Mouse (Mus musculus) CH12.LX (cell line): ENCODE data around the gene Barx1. TPM values are rescaled to one million over a fixed set of nuclear protein-coding genes. Genes with fewer than 3 reads are reported as not detected.

Experiments
- DNase-seq: peaks from one replicate; pipeline ENCODE4 v3.0.0-alpha.2; 2013; ENCODE audit errors: extremely low read depth
- H3K27ac ChIP-seq: 2 replicates; pipeline ENCODE4 v1.5.1; 2012; ENCODE audit warnings: low read depth, mild to moderate bottlenecking, control low read depth, moderate library complexity; ENCODE audit not compliant: insufficient read depth
- H3K27me3 ChIP-seq: replicated peaks from 2 replicates; pipeline ENCODE3; 2012; ENCODE audit warnings: inconsistent platforms
- H3K36me3 ChIP-seq, 2 experiments: replicated peaks in 1 of 2; 2 replicates each; pipeline versions ENCODE3 to v1.6.1; 2012; ENCODE audit warnings: inconsistent platforms in 1 of 2, low read length in 1 of 2, mild to moderate bottlenecking in 1 of 2, mixed read lengths in 1 of 2, moderate library complexity in 1 of 2; ENCODE audit not compliant: control insufficient read depth in 1 of 2, insufficient read depth in 1 of 2
- H3K4me1 ChIP-seq, 2 experiments: 2 replicates each; pipeline ENCODE4 v1.6.1; 2012; ENCODE audit warnings: inconsistent platforms in 1 of 2, moderate library complexity in 1 of 2; ENCODE audit not compliant: insufficient read depth in 2 of 2, control insufficient read depth in 1 of 2
- H3K4me2 ChIP-seq: 2 replicates; pipeline ENCODE4 v1.6.1; 2012; ENCODE audit warnings: low read depth, mild to moderate bottlenecking, control low read depth; ENCODE audit not compliant: poor library complexity, insufficient read depth, severe bottlenecking
- H3K4me3 ChIP-seq, 3 experiments: fragments of 150-350 bp in 1 of 3; sonication (generic) in 1 of 3; replicated peaks in 1 of 3; 2 replicates each; pipeline versions ENCODE3 to v1.5.1; 2011 to 2012; ENCODE audit warnings: low read depth in 2 of 3, low read length in 2 of 3, mild to moderate bottlenecking in 2 of 3, moderate library complexity in 2 of 3, control low read depth in 1 of 3, improper control_type of control experiment in 1 of 3, inconsistent platforms in 1 of 3, mixed read lengths in 1 of 3; ENCODE audit not compliant: poor library complexity in 1 of 3
- H3K79me2 ChIP-seq: replicated peaks from 2 replicates; pipeline ENCODE4 v1.6.1; 2012; ENCODE audit warnings: mild to moderate bottlenecking, moderate library complexity; ENCODE audit not compliant: control insufficient read depth, poor library complexity, insufficient read depth, severe bottlenecking; ENCODE audit errors: extremely low read depth
- H3K9ac ChIP-seq: 2 replicates; pipeline ENCODE4 v1.6.1; 2012; ENCODE audit warnings: low read depth, mild to moderate bottlenecking, control low read depth, moderate library complexity; ENCODE audit not compliant: insufficient read depth
- H3K9me3 ChIP-seq: replicated peaks from 2 replicates; pipeline ENCODE3; 2012; ENCODE audit warnings: low read length, inconsistent platforms, mixed read lengths
- CHD2 ChIP-seq: IDR thresholded peaks from 2 replicates; pipeline ENCODE4 v1.6.1; 2011; ENCODE audit warnings: low read length, improper control_type of control experiment
- E2F4 ChIP-seq: IDR thresholded peaks from 2 replicates; pipeline ENCODE4 v1.6.1; 2011; ENCODE audit warnings: low read depth, low read length, improper control_type of control experiment; ENCODE audit not compliant: insufficient replicate concordance
- GABPA ChIP-seq: IDR thresholded peaks from 2 replicates; pipeline ENCODE4 v1.6.1; 2012; ENCODE audit warnings: low read depth, low read length, improper control_type of control experiment, inconsistent platforms; ENCODE audit not compliant: insufficient replicate concordance
- MAZ ChIP-seq: IDR thresholded peaks from 2 replicates; pipeline ENCODE4 v1.6.1; 2012; ENCODE audit warnings: low read depth, mild to moderate bottlenecking, inconsistent platforms, low read length, improper control_type of control experiment, moderate library complexity
- MEF2A ChIP-seq: IDR thresholded peaks from 2 replicates; pipeline ENCODE4 v1.6.1; 2014; ENCODE audit warnings: low read depth, mild to moderate bottlenecking, inconsistent platforms, low read length, improper control_type of control experiment, borderline replicate concordance
- NRF1 ChIP-seq: IDR thresholded peaks from 2 replicates; pipeline ENCODE4 v1.6.1; 2014; ENCODE audit warnings: low read depth, mild to moderate bottlenecking, inconsistent platforms, low read length, improper control_type of control experiment, moderate library complexity
- PAX5 ChIP-seq: IDR thresholded peaks from 2 replicates; pipeline ENCODE4 v1.6.1; 2012; ENCODE audit warnings: low read length, inconsistent platforms, mixed read lengths
- POLR2A ChIP-seq: IDR thresholded peaks from 2 replicates; pipeline ENCODE4 v1.6.1; 2011; ENCODE audit warnings: low read depth, mild to moderate bottlenecking, improper control_type of control experiment, low read length
- SMC3 ChIP-seq: IDR thresholded peaks from 2 replicates; pipeline ENCODE4 v1.6.1; 2011; ENCODE audit warnings: low read depth, low read length, improper control_type of control experiment
- USF1 ChIP-seq: IDR thresholded peaks from 2 replicates; pipeline ENCODE4 v1.6.1; 2014; ENCODE audit warnings: low read depth, mild to moderate bottlenecking, inconsistent platforms, low read length, improper control_type of control experiment
- USF2 ChIP-seq: conservative IDR thresholded peaks from 2 replicates; pipeline ENCODE4 v1.6.1; 2011; ENCODE audit warnings: low read depth, low read length, improper control_type of control experiment
- ZKSCAN1 ChIP-seq: IDR thresholded peaks from 2 replicates; pipeline ENCODE4 v1.6.1; 2012; ENCODE audit warnings: low read depth, inconsistent platforms, low read length, improper control_type of control experiment, borderline replicate concordance
- ZMIZ1 ChIP-seq: IDR thresholded peaks from 2 replicates; pipeline ENCODE4 v1.6.1; 2012; ENCODE audit warnings: low read depth, mild to moderate bottlenecking, inconsistent platforms, low read length, improper control_type of control experiment
- dilution Hi-C: fragments of 300-500 bp; cut with MboI; formaldehyde crosslinking; loops from 2 replicates; pipeline ENCODE4 v1.14.3; 2020; ENCODE audit warnings: low sequenced_read_pairs; ENCODE audit not compliant: extremely low pct_unique_long_range_greater_than_20kb, extremely low pct_ligation_motif_present
- in situ Hi-C: fragments of 300-500 bp; cut with MboI; formaldehyde crosslinking; loops from 3 replicates; pipeline ENCODE4 v1.14.3; 2019; ENCODE audit warnings: low sequenced_read_pairs, low pct_ligation_motif_present, low pct_unique_long_range_greater_than_20kb, mixed read lengths
- polyA plus RNA-seq: library from polyadenylated mRNA; unstranded; fragments of >175 nt; gene quantifications from 2 replicates; pipeline ENCODE4 v1.2.1, GENCODE M21; 2012; ENCODE audit warnings: low read depth; ENCODE audit not compliant: insufficient read length
- total RNA-seq, 2 experiments: library from RNA; depleted of rRNA; stranded (reverse); fragments of 300-350 nt in 1 of 2; fragments of >200 nt in 1 of 2; gene quantifications; 2 replicates each; pipeline ENCODE4 v1.2.3; 2012 to 2014

The Barx1 gene
- total and polyA plus RNA-seq, 3 experiments = not detected

GRCm38 (mm10) chr13:48668976-48669534 lies 6.3 kb downstream of the Barx1 start:
- no peak overlapping the region for H3K27ac ChIP-seq
- TF ChIP-seq PAX5 = no peak
- no peak for TF ChIP-seq ZMIZ1
- TF ChIP-seq E2F4 = no peak
- no peak for TF ChIP-seq MEF2A
- TF ChIP-seq CHD2 = no peak
- TF ChIP-seq USF1 = no peak
- TF ChIP-seq ZKSCAN1 = no peak
- no peak for TF ChIP-seq GABPA
- TF ChIP-seq USF2 = no peak
- no peak for TF ChIP-seq MAZ
- TF ChIP-seq SMC3 = no peak
- TF ChIP-seq, all 38 proteins: peak for 0
- dilution Hi-C loops = no loop called here
- in situ Hi-C loops = loop anchor here (25.0 kb wide), 1 partner anchor 518 kb away; the partner anchor contains the start of gene Ninj1
- Histone ChIP-seq H3K9me3 (peaks cover 19% of the 10 kb centered on the region), H3K79me2 (no peaks in the 10 kb centered on the region), H3K36me3 (no peaks in the 10 kb centered on the region), H3K27me3 (peaks cover 20% of the 10 kb centered on the region), H3K4me3 (no peak overlapping the region), H3K9ac (no peak overlapping the region), H3K4me1 (no peaks in the 10 kb centered on the region), H3K4me2 (no peak overlapping the region)
- no peak for DNase-seq

DNA sequence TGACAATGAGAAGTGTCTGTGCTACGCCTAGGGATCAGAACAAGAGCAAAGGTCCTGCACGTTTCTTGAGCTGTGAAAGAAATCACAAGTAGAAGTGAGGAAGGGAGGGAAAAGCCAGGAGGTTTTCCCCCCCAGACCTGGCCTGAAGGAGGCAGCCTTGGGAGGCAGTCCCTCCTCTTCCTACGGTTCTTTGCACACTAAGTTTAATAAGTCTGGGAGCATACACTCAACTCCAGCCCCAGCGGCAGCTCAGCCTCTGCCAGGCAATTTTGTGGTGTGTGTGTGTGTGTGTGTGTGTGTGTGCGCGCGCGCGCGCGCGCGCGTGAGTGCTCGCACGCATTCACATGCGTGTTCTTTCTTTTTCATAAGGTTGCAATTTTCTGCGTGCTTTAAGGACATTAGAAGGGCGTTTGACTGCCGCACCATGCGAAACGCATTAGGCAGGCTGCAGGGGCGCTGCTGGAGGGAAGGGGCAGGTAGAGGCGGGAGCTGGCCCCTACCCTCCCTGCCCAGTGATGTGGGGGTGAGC lies 9.6 kb downstream of the Barx1 start:
- Histone ChIP-seq H3K36me3 (no peaks in the 10 kb centered on the region), H3K4me2 (no peak overlapping the region), H3K4me1 (no peaks in the 10 kb centered on the region), H3K9ac (no peak overlapping the region)
- DNase-seq = no peak
- dilution Hi-C loops = no loop called here
- TF ChIP-seq NRF1 (peak; percentile 40; the same call in 1 of the 2 replicates), POLR2A (no peak)
- TF ChIP-seq, all 38 proteins: peak for 1
- peaks cover 24% of the 10 kb centered on the region for H3K27me3 ChIP-seq
- in situ Hi-C loops = loop anchor here (25.0 kb wide), 1 partner anchor 515 kb away; the partner anchor contains the start of gene Ninj1
- H3K27ac ChIP-seq = no peak overlapping the region
- H3K79me2 ChIP-seq = no peaks in the 10 kb centered on the region
- H3K9me3 ChIP-seq = peaks cover 5% of the 10 kb centered on the region
- no peak overlapping the region for H3K4me3 ChIP-seq
